8 mouse cellular contexts compared by ENCODE assay signal in the genomic region with DNA sequence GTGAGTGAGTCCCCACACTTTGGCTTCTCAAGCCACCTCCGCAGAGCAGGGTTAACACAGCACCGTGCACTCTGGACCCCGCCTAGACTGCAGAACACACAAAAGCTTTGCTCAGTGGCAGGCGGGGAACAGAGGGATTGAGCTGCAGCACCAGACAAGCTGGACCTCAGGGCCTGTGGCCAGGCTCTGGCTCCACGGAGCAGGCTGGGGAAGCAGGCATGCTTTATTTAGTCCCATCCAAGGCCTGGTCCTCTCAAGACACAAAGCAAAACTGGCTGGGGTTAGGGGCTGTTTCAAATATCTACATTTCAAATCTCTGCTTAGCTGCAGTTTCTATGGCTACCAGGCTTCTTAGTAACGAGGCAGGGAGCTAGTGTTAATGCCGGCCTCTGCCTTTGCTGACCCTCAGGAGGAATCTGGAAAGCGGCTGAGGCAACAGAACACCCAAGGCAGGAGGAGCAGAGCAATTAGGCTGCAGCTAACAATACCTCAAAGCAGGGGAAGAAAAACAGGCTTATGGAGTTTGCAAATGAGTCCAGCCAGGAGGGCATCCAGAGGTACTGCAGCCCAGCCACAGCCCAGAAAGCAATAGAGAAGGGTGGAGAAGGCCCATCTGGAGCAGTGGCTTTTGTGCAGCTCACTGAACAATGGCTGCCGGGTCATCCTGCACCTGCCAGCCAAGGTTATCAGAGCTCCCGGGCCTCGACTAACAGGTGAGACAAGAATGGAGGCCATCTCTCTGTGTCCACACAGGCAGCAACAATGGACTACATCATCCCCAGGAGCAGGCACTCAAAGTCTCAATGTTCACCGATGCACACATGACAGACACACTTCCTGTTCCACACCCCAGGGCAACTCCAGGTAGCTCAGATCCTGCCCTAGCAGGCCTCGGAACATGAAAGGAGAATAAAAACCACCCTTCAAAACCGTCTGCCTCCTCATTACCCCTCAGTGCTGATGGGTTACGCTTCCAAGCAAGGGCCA. TPM values are rescaled to one million over a fixed set of nuclear protein-coding genes. Genes with fewer than 3 reads are reported as not detected.
DNase-seq lines count a peak whose midpoint lies in the region; ATAC-seq and TF ChIP-seq lines count a peak whose summit lies in the region.

No protein-coding gene starts in this region.

- peak overlapping the region; percentile 35 for H3K27ac ChIP-seq in kidney, embryonic 16.5 days (ENCODE audit: low read length)
- H3K27ac ChIP-seq in forebrain, embryonic 12.5 days: peak overlapping the region; percentile 87
- peak overlapping the region; percentile 68 for H3K27ac ChIP-seq in neural tube, embryonic 11.5 days (ENCODE audit: low read depth, low read length)
- H3K27ac ChIP-seq in heart, adult 2 months: no peak overlapping the region

- H3K9ac ChIP-seq in kidney, embryonic 16.5 days (replicated peaks; ENCODE audit: low read length): no peak overlapping the region
- peak overlapping the region; percentile 33 for H3K9ac ChIP-seq in forebrain, embryonic 12.5 days
- peak overlapping the region; percentile 41 for H3K9ac ChIP-seq in neural tube, embryonic 11.5 days (ENCODE audit: low read length)
- no peak overlapping the region for H3K9ac ChIP-seq in heart, adult 2 months (ENCODE audit: low read depth, low read length)

- no peak for TF ChIP-seq CTCF in heart, adult 2 months (IDR thresholded peaks at IDR 0.05)

- intact Hi-C loops in left cerebral cortex, postnatal 25 days (cut with DNase I): no loop called here
- intact Hi-C loops in heart, postnatal 25 days (cut with DNase I): no loop called here
- intact Hi-C loops in heart, adult 2 months (cut with DNase I): no loop called here

- TF ChIP-seq EP300 in heart, adult 2 months (IDR thresholded peaks at IDR 0.05; ENCODE audit: insufficient read depth, low read depth, low read length): no peak

- H3K9me3 ChIP-seq in kidney, embryonic 16.5 days (ENCODE audit: low read length): no peaks in the 10 kb centered on the region
- H3K9me3 ChIP-seq in forebrain, embryonic 12.5 days: no peaks in the 10 kb centered on the region
- no peaks in the 10 kb centered on the region for H3K9me3 ChIP-seq in neural tube, embryonic 11.5 days (ENCODE audit: control insufficient read depth, low read length)

- no peaks in the 10 kb centered on the region for H3K27me3 ChIP-seq in kidney, embryonic 16.5 days (ENCODE audit: insufficient read depth, low read length)
- no peaks in the 10 kb centered on the region for H3K27me3 ChIP-seq in forebrain, embryonic 12.5 days
- H3K27me3 ChIP-seq in neural tube, embryonic 11.5 days (ENCODE audit: control insufficient read depth, insufficient read depth, low read length): no peaks in the 10 kb centered on the region
- no peaks in the 10 kb centered on the region for H3K27me3 ChIP-seq in heart, adult 2 months (ENCODE audit: control insufficient read depth, insufficient read depth, low read length)

- 0 out of 2 replicates have a peak, but pooled peaks have one; percentile 39 for ATAC-seq in kidney, embryonic 16.5 days (ENCODE audit: low FRiP score, low TSS enrichment)
- peak; percentile 79 for ATAC-seq in forebrain, embryonic 12.5 days (ENCODE audit: low FRiP score)
- ATAC-seq in neural tube, embryonic 11.5 days (ENCODE audit: insufficient read depth, low FRiP score, low TSS enrichment): no peak

- no peak for TF ChIP-seq POLR2A in heart, adult 2 months (IDR thresholded peaks at IDR 0.05; ENCODE audit: insufficient read depth, low read depth, low read length)

- no peaks in the 10 kb centered on the region for H3K4me1 ChIP-seq in kidney, embryonic 16.5 days (ENCODE audit: insufficient read depth, low read length)
- H3K4me1 ChIP-seq in forebrain, embryonic 12.5 days: peaks cover 25% of the 10 kb centered on the region
- peaks cover 10% of the 10 kb centered on the region; the same call in 1 of the 2 replicates for H3K4me1 ChIP-seq in neural tube, embryonic 11.5 days (ENCODE audit: control insufficient read depth, insufficient read depth, low read length)
- no peaks in the 10 kb centered on the region for H3K4me1 ChIP-seq in heart, adult 2 months (ENCODE audit: control insufficient read depth, insufficient read depth, low read length)

- no peak for DNase-seq in kidney, adult 9 months
- DNase-seq in left cerebral cortex, postnatal 25 days (ENCODE audit: low spot score in 2 of 2): peak; percentile 17 to 53
- peak; percentile 30 for DNase-seq in neural tube, embryonic 11.5 days (ENCODE audit: low spot score)
- DNase-seq in heart, postnatal 25 days (ENCODE audit: low spot score): no peak
- DNase-seq in heart, adult 2 months: no peak
- DNase-seq in adrenal gland, adult 18-20 months (ENCODE audit: low spot score in 2 of 2): no peak

- H3K79me2 ChIP-seq in heart, adult 2 months (replicated peaks; ENCODE audit: control insufficient read depth, insufficient read depth, low read length): no peaks in the 10 kb centered on the region

- H3K4me3 ChIP-seq in kidney, embryonic 16.5 days (ENCODE audit: low read length): no peak overlapping the region
- H3K4me3 ChIP-seq in forebrain, embryonic 12.5 days (replicated peaks): no peak overlapping the region
- no peak overlapping the region for H3K4me3 ChIP-seq in neural tube, embryonic 11.5 days (ENCODE audit: low read depth, low read length)
- no peak overlapping the region for H3K4me3 ChIP-seq in heart, adult 2 months

- WGBS in kidney, embryonic 16.5 days: 47% methylated on average over 15 of the region's 15 CpGs
- WGBS in forebrain, embryonic 12.5 days: 19% methylated on average over 15 of the region's 15 CpGs
- WGBS in neural tube, embryonic 11.5 days: 41% methylated on average over 15 of the region's 15 CpGs
- WGBS in heart, adult 2 months: 58% methylated on average over 15 of the region's 15 CpGs

- H3K36me3 ChIP-seq in kidney, embryonic 16.5 days (ENCODE audit: insufficient read depth, low read length): peaks cover 43% of the 10 kb centered on the region
- H3K36me3 ChIP-seq in forebrain, embryonic 12.5 days (replicated peaks): peaks cover 59% of the 10 kb centered on the region
- peaks cover 7% of the 10 kb centered on the region for H3K36me3 ChIP-seq in neural tube, embryonic 11.5 days (ENCODE audit: control insufficient read depth, insufficient read depth, low read length)
- H3K36me3 ChIP-seq in heart, adult 2 months (ENCODE audit: control insufficient read depth, insufficient read depth, low read length): no peaks in the 10 kb centered on the region

- H3K4me2 ChIP-seq in kidney, embryonic 16.5 days (replicated peaks; ENCODE audit: low read depth, low read length): no peak overlapping the region
- peak overlapping the region; percentile 13; the same call in 1 of the 2 replicates for H3K4me2 ChIP-seq in forebrain, embryonic 12.5 days
- no peak overlapping the region for H3K4me2 ChIP-seq in neural tube, embryonic 11.5 days (ENCODE audit: low read depth)

RNA-seq across cellular contexts. Expression of gene Gm9803, which starts 3.7 kb away (rescaled TPM):
- polyA plus RNA-seq in kidney, embryonic 16.5 days (2015; fragmentation: Nextera tagmentation; extraction: Ambion mirVana): 13.8 and 28.9 TPM in 2 replicates
- polyA plus RNA-seq in forebrain, embryonic 12.5 days (2016; fragmentation: Nextera tagmentation; extraction: Ambion mirVana): 14.1 and 17.0 TPM in 2 replicates
- total RNA-seq in left cerebral cortex, postnatal 25 days (2021): 10 to 100 TPM in 1 of 2 experiments, not detected in 1; 11.6 TPM
- polyA plus RNA-seq in neural tube, embryonic 11.5 days (2014; fragmentation: Nextera tagmentation; extraction: Ambion mirVana): 12.9 and 13.7 TPM in 2 replicates
- total RNA-seq in heart, postnatal 25 days (2021): 10 to 100 TPM in 1 of 2 experiments, 1 to 10 TPM in 1; 9.1 to 18.4 TPM
- total RNA-seq in heart, adult 2 months (2021): 10 to 100 TPM in 1 of 2 experiments, 1 to 10 TPM in 1; 7.9 to 18.6 TPM
- polyA plus RNA-seq in heart, adult 2 months (2012; rRNA removed): 77.3 and 95.5 TPM in 2 replicates
- 10 to 100 TPM in 1 of 2 experiments, 1 to 10 TPM in 1; 6.9 to 17.4 TPM for total RNA-seq in adrenal gland, adult 18-20 months (2021)

RNA-seq across cellular contexts. Expression of gene 1700021F05Rik, which starts 13.2 kb away (rescaled TPM):
- polyA plus RNA-seq in kidney, embryonic 16.5 days (2015; fragmentation: Nextera tagmentation; extraction: Ambion mirVana): 75.0 and 78.4 TPM in 2 replicates
- 60.8 and 63.4 TPM in 2 replicates for polyA plus RNA-seq in forebrain, embryonic 12.5 days (2016; fragmentation: Nextera tagmentation; extraction: Ambion mirVana)
- total RNA-seq in left cerebral cortex, postnatal 25 days (2021): 10 to 100 TPM; 42.5 to 42.8 TPM
- polyA plus RNA-seq in neural tube, embryonic 11.5 days (2014; fragmentation: Nextera tagmentation; extraction: Ambion mirVana): 59.8 and 63.0 TPM in 2 replicates
- total RNA-seq in heart, postnatal 25 days (2021): 100 to 1,000 TPM; 107 to 111 TPM
- total RNA-seq in heart, adult 2 months (2021): 100 to 1,000 TPM; 112 to 121 TPM
- 27.4 and 34.1 TPM in 2 replicates for polyA plus RNA-seq in heart, adult 2 months (2012; rRNA removed)
- 10 to 100 TPM; 60.2 to 81.3 TPM for total RNA-seq in adrenal gland, adult 18-20 months (2021)

RNA-seq across cellular contexts. Expression of gene Bend3, which starts 48.9 kb away (rescaled TPM):
- 4.1 and 6.8 TPM in 2 replicates for polyA plus RNA-seq in kidney, embryonic 16.5 days (2015; fragmentation: Nextera tagmentation; extraction: Ambion mirVana)
- polyA plus RNA-seq in forebrain, embryonic 12.5 days (2016; fragmentation: Nextera tagmentation; extraction: Ambion mirVana): 6.3 and 7.5 TPM in 2 replicates
- 1 to 10 TPM; 4.3 to 5.9 TPM for total RNA-seq in left cerebral cortex, postnatal 25 days (2021)
- 8.0 and 8.3 TPM in 2 replicates for polyA plus RNA-seq in neural tube, embryonic 11.5 days (2014; fragmentation: Nextera tagmentation; extraction: Ambion mirVana)
- 1 to 10 TPM; 5.5 to 5.9 TPM for total RNA-seq in heart, postnatal 25 days (2021)
- 1 to 10 TPM; 5.2 to 7.4 TPM for total RNA-seq in heart, adult 2 months (2021)
- 2.9 and 4.5 TPM in 2 replicates for polyA plus RNA-seq in heart, adult 2 months (2012; rRNA removed)
- 1 to 10 TPM; 3.9 to 4.7 TPM for total RNA-seq in adrenal gland, adult 18-20 months (2021)

RNA-seq across cellular contexts. Expression of gene Cd24a, which starts 50.5 kb away (rescaled TPM):
- polyA plus RNA-seq in kidney, embryonic 16.5 days (2015; fragmentation: Nextera tagmentation; extraction: Ambion mirVana): 416 and 441 TPM in 2 replicates
- 501 and 537 TPM in 2 replicates for polyA plus RNA-seq in forebrain, embryonic 12.5 days (2016; fragmentation: Nextera tagmentation; extraction: Ambion mirVana)
- 10 to 100 TPM; 12.0 to 12.7 TPM for total RNA-seq in left cerebral cortex, postnatal 25 days (2021)
- 698 and 708 TPM in 2 replicates for polyA plus RNA-seq in neural tube, embryonic 11.5 days (2014; fragmentation: Nextera tagmentation; extraction: Ambion mirVana)
- total RNA-seq in heart, postnatal 25 days (2021): 10 to 100 TPM in 1 of 2 experiments, 1 to 10 TPM in 1; 8.0 to 14.3 TPM
- total RNA-seq in heart, adult 2 months (2021): 10 to 100 TPM in 1 of 2 experiments, 1 to 10 TPM in 1; 5.0 to 19.7 TPM
- polyA plus RNA-seq in heart, adult 2 months (2012; rRNA removed): 10.8 and 36.4 TPM in 2 replicates
- 10 to 100 TPM; 19.6 to 27.0 TPM for total RNA-seq in adrenal gland, adult 18-20 months (2021)

Comparison
In these comparisons a context has a peak if more than half of its experiments do, and no peak if none do; other contexts are left out.
1. H3K9ac ChIP-seq: peak in forebrain, embryonic 12.5 days (single experiment) and neural tube, embryonic 11.5 days (single experiment); none in kidney, embryonic 16.5 days (single experiment) and heart, adult 2 months (single experiment).
2. DNase-seq: peak in left cerebral cortex, postnatal 25 days (2 of 2) and neural tube, embryonic 11.5 days (single experiment); none in kidney, adult 9 months (single experiment), heart, postnatal 25 days (single experiment), heart, adult 2 months (0 of 2) and adrenal gland, adult 18-20 months (0 of 2).